Mouse (Mus musculus): ENCODE measurements around the gene Pdk1.
A peak's percentile ranks its signal among the peaks of the same experiment; 100 is the strongest.
"Not testable (repeated sequence)": the region's sequence is repeated elsewhere in the genome, so short reads cannot be mapped to it uniquely, and the experiment has no call there.

The Pdk1 gene

GRCm38 (mm10) chr2:71874836-71875235, 1.8 kb downstream of the Pdk1 start:
- no peak for DNase-seq

- no peak for DNase-seq
Measured at GRCm38 (mm10) chr2:71877865-71878264, 4.8 kb downstream of the Pdk1 start.

GRCm38 (mm10) chr2:71878441-71878840, 5.4 kb downstream of the Pdk1 start:
- DNase-seq: no peak

- DNase-seq: no peak
Measured at GRCm38 (mm10) chr2:71878943-71879342, 5.9 kb downstream of the Pdk1 start.

- no peak for DNase-seq
Measured at GRCm38 (mm10) chr2:71882914-71883651, 10.1 kb downstream of the Pdk1 start.

- DNase-seq: no peak
Measured at GRCm38 (mm10) chr2:71887269-71887668, 14.2 kb downstream of the Pdk1 start.

- DNase-seq: no peak
Measured at GRCm38 (mm10) chr2:71888437-71888836, 15.4 kb downstream of the Pdk1 start.

- no peak for DNase-seq
Measured at GRCm38 (mm10) chr2:71891536-71891935, 18.5 kb downstream of the Pdk1 start.

GRCm38 (mm10) chr2:71892741-71893349, 19.8 kb downstream of the Pdk1 start:
- DNase-seq: peak; percentile 23 to 44

- DNase-seq: no peak
Measured at GRCm38 (mm10) chr2:71895596-71896286, 22.7 kb downstream of the Pdk1 start.

- no peak for DNase-seq
Measured at GRCm38 (mm10) chr2:71897420-71897819, 24.4 kb downstream of the Pdk1 start.

- DNase-seq: peak in 1 of 2 experiments; percentile 58
Measured at GRCm38 (mm10) chr2:71898335-71898856, 25.4 kb downstream of the Pdk1 start.

GRCm38 (mm10) chr2:71899886-71900285, 26.9 kb downstream of the Pdk1 start:
- no peak for DNase-seq

GRCm38 (mm10) chr2:71905154-71905553, 32.1 kb downstream of the Pdk1 start:
- DNase-seq: no peak

GRCm38 (mm10) chr2:71906356-71906755, 33.3 kb downstream of the Pdk1 start:
- DNase-seq: not testable (repeated sequence)

- DNase-seq: no peak
Measured at GRCm38 (mm10) chr2:71913911-71914310, 40.9 kb downstream of the Pdk1 start.

- no peak for DNase-seq
Measured at GRCm38 (mm10) chr2:71919227-71919647, 46.2 kb downstream of the Pdk1 start.

GRCm38 (mm10) chr2:71924931-71925330, 51.9 kb downstream of the Pdk1 start:
- DNase-seq: not testable (repeated sequence)

GRCm38 (mm10) chr2:71934046-71934445, 61.0 kb downstream of the Pdk1 start:
- DNase-seq: no peak

- no peak for DNase-seq
Measured at GRCm38 (mm10) chr2:71936711-71937110, 63.7 kb downstream of the Pdk1 start.

GRCm38 (mm10) chr2:71937649-71938308, 64.8 kb downstream of the Pdk1 start:
- no peak for DNase-seq

GRCm38 (mm10) chr2:71938716-71939393, 65.8 kb downstream of the Pdk1 start:
- no peak for DNase-seq

Measured in kidney, postnatal 25 days (tissue).